Mouse (Mus musculus): ENCODE data around the gene Cdh15.

DNA sequence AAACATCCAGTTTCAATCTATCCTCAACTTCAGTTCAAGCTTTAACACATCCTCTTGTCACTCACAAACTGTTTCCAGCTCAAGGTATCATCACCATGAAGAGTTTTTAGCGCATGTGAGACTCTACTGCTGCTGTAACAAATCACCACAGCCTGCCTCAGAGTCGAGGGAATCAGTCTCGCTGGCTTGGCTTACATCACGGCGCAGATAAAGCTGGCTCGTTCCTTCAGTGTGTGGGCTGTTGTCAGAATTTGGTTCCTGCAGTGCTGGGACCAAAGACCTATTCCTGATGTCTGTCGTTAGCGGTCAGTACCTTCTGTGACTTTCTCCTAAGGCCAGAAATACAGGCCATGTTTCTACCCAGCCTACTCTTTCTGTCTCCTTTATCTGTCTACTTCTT is 49.4 kb downstream of the Cdh15 start:
- TF ChIP-seq CTCF (IDR thresholded peaks at IDR 0.05; ENCODE audit: insufficient read depth, low read depth, low read length) (no peak), POLR2A (IDR thresholded peaks at IDR 0.05; ENCODE audit: insufficient read depth, low read depth, low read length) (no peak)

All from olfactory bulb, adult 2 months (tissue).